In the genomic region with DNA sequence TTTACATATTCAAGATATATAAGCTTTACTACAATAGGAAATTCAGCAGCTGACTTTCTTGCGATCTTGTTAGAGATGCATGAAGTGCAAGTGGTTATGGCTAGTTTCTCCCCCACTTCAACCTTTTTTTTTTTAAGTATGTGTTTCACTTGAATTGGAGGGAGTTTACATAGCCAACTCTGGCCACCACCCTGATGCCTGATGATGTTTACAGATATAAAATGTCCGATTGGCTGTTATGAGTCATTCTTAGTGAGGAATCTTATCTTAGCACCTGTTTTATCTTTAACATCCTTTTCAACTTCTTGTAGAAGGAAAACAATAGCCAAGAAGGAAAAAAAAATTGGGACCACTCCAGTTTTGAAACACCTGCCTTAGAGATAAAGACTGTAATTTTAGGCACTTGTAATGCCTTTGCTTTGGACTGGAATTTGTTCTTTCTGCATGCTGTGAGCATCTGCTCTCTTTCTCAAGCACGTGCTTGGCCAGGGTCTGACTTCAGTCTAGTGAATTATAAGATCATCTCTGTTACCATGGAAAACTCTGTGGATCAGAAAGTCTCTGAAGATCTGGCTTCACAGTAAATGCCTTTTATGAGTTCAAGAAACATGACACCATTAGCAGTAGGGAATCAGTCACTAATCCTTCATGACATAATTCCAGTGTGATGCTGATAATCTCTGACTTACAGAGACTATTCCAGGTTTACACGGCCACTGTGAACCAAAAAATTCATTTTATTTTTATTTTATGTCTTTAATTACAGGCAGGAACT, we compare ENCODE assay signal across 11 mouse cellular contexts.
DNase-seq lines count a peak whose midpoint lies in the region; ATAC-seq and TF ChIP-seq lines count a peak whose summit lies in the region.
"Had no signal": no experiment of that assay in that cellular context is flagged by ENCODE, and none has a peak within 500 bp of the region (broad histone marks: within the 10 kb centered on the region; RNA-seq: fewer than 3 reads in every experiment).

No protein-coding gene starts in this region.

- H3K4me1 ChIP-seq in hindbrain, embryonic 15.5 days (replicated peaks), result no peaks in the 10 kb centered on the region
- H3K4me1 ChIP-seq in hindbrain, embryonic 12.5 days, result 0 out of 2 replicates have a peak, but pooled peaks cover 2% of the 10 kb centered on the region
- no peaks in the 10 kb centered on the region for H3K4me1 ChIP-seq in midbrain, postnatal 0 days (ENCODE audit: insufficient read depth, low read length)
- H3K4me1 ChIP-seq: embryonic facial prominence, embryonic 12.5 days had no signal

- DNase-seq in embryo, embryonic 11.5 days (ENCODE audit: low read depth, low spot score), result peak; percentile 20
- peak; percentile 51 to 81 for DNase-seq in heart, adult 9 months (ENCODE audit: low spot score in 2 of 2)
- DNase-seq in midbrain, postnatal 0 days (ENCODE audit: low spot score), result peak; percentile 87
- no peak for DNase-seq in adrenal gland, adult 2 months
- DNase-seq: adrenal gland, adult 8-10 months; kidney, adult 2 months; lung, postnatal 4 days had no signal

- no peak overlapping the region for H3K9ac ChIP-seq in hindbrain, embryonic 15.5 days
- H3K9ac ChIP-seq in hindbrain, embryonic 12.5 days, result no peak overlapping the region
- H3K9ac ChIP-seq in midbrain, postnatal 0 days (replicated peaks; ENCODE audit: low read length, poor library complexity, severe bottlenecking), result no peak overlapping the region
- H3K9ac ChIP-seq: embryonic facial prominence, embryonic 12.5 days had no signal

- no peak overlapping the region for H3K27ac ChIP-seq in hindbrain, embryonic 15.5 days (replicated peaks)
- H3K27ac ChIP-seq in hindbrain, embryonic 12.5 days, result no peak overlapping the region
- H3K27ac ChIP-seq in midbrain, postnatal 0 days (ENCODE audit: low read depth, low read length), result no peak overlapping the region
- H3K27ac ChIP-seq: embryonic facial prominence, embryonic 12.5 days had no signal

- peak; percentile 88 for ATAC-seq in hindbrain, embryonic 15.5 days (ENCODE audit: low FRiP score, low read depth)
- ATAC-seq in hindbrain, embryonic 12.5 days (ENCODE audit: low FRiP score), result no peak
- 0 out of 2 replicates have a peak, but pooled peaks have one; percentile 31 for ATAC-seq in midbrain, postnatal 0 days (ENCODE audit: low FRiP score)
- ATAC-seq in megakaryocyte, adult 5-6 weeks (ENCODE audit: poor library complexity, severe bottlenecking), result no peak

- WGBS in hindbrain, embryonic 15.5 days, result 53% methylated on average over 4 of the region's 4 CpGs
- WGBS in hindbrain, embryonic 12.5 days, result 65% methylated on average over 4 of the region's 4 CpGs
- WGBS in midbrain, postnatal 0 days, result 43% methylated on average over 4 of the region's 4 CpGs

- H3K4me3 ChIP-seq in hindbrain, embryonic 15.5 days, result no peak overlapping the region
- no peak overlapping the region for H3K4me3 ChIP-seq in hindbrain, embryonic 12.5 days
- H3K4me3 ChIP-seq in midbrain, postnatal 0 days (ENCODE audit: low read depth, low read length), result no peak overlapping the region
- H3K4me3 ChIP-seq: embryonic facial prominence, embryonic 12.5 days had no signal

- TF ChIP-seq CTCF in midbrain, postnatal 0 days (IDR thresholded peaks at IDR 0.05), result no peak

- H3K27me3 ChIP-seq in hindbrain, embryonic 15.5 days, result no peaks in the 10 kb centered on the region
- no peaks in the 10 kb centered on the region for H3K27me3 ChIP-seq in hindbrain, embryonic 12.5 days
- H3K27me3 ChIP-seq in midbrain, postnatal 0 days (ENCODE audit: insufficient read depth, low read length), result no peaks in the 10 kb centered on the region
- H3K27me3 ChIP-seq: embryonic facial prominence, embryonic 12.5 days had no signal

- H3K9me3 ChIP-seq in hindbrain, embryonic 15.5 days, result no peaks in the 10 kb centered on the region
- no peaks in the 10 kb centered on the region for H3K9me3 ChIP-seq in hindbrain, embryonic 12.5 days (replicated peaks)
- H3K9me3 ChIP-seq in midbrain, postnatal 0 days (ENCODE audit: low read length), result no peaks in the 10 kb centered on the region
- H3K9me3 ChIP-seq: embryonic facial prominence, embryonic 12.5 days had no signal

- H3K36me3 ChIP-seq in hindbrain, embryonic 15.5 days, result no peaks in the 10 kb centered on the region
- no peaks in the 10 kb centered on the region for H3K36me3 ChIP-seq in hindbrain, embryonic 12.5 days
- no peaks in the 10 kb centered on the region for H3K36me3 ChIP-seq in midbrain, postnatal 0 days (ENCODE audit: insufficient read depth, low read length)
- H3K36me3 ChIP-seq: embryonic facial prominence, embryonic 12.5 days had no signal

- no peak overlapping the region for H3K4me2 ChIP-seq in hindbrain, embryonic 15.5 days
- H3K4me2 ChIP-seq in hindbrain, embryonic 12.5 days (replicated peaks), result no peak overlapping the region
- H3K4me2 ChIP-seq in midbrain, postnatal 0 days (ENCODE audit: low read depth, low read length, poor library complexity, severe bottlenecking), result no peak overlapping the region
- H3K4me2 ChIP-seq: embryonic facial prominence, embryonic 12.5 days had no signal

Comparison
In these comparisons a context has a peak if more than half of its experiments do, and no peak if none do; other contexts are left out.
1. ATAC-seq: peak in hindbrain, embryonic 15.5 days (single experiment) and midbrain, postnatal 0 days (single experiment); none in hindbrain, embryonic 12.5 days (single experiment) and megakaryocyte, adult 5-6 weeks (single experiment).